Mouse (Mus musculus) T-helper 1 cell (primary cell): ENCODE results near the gene Rnf38.

Source experiments
- in situ Hi-C: fragments of 300-600 bp; cut with MboI, MseI; formaldehyde crosslinking; loops from one replicate; pipeline ENCODE4 v1.15.1; 2025; ENCODE audit warnings: high pct_unique_total_duplicates

The Rnf38 gene

GRCm38 (mm10) chr4:44224141-44224540, 9.4 kb downstream of the Rnf38 start:
- in situ Hi-C loops, result no loop called here

- in situ Hi-C loops, result no loop called here
These were observed 10.1 kb downstream of the Rnf38 start for GRCm38 (mm10) chr4:44223444-44223843.

GRCm38 (mm10) chr4:44216797-44217442, 16.7 kb downstream of the Rnf38 start:
- in situ Hi-C loops, result loop anchor here (5.0 kb wide), 1 partner anchor 75 kb away; no protein-coding TSS in a partner anchor

GRCm38 (mm10) chr4:44199968-44200367, 33.6 kb downstream of the Rnf38 start:
- in situ Hi-C loops, result no loop called here

- in situ Hi-C loops, result no loop called here
These were observed 46.2 kb downstream of the Rnf38 start for GRCm38 (mm10) chr4:44187431-44187830.

- in situ Hi-C loops, result no loop called here
These were observed 49.7 kb downstream of the Rnf38 start for GRCm38 (mm10) chr4:44183862-44184261.

DNA sequence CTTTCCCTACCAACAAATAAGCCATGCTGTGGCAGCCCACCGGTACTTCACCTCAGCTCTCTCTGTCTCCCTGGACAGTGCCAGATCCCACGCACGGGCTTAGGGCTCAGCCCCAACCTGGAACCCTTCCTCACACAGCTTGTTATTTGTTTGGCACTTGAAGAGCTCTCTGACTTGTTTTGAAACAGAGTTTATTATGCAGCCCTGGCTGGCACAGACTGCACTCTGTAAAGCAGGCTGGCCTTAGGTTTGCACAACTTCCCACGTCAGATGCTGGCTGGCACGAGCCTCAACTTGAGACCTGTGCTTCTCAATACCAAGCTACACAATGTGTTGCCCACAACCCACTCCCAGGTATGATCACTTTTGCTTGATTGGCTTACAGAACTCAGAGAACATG, 53.8 kb downstream of the Rnf38 start:
- in situ Hi-C loops, result loop anchor here (10.0 kb wide), 1 partner anchor 105 kb away; no protein-coding TSS in a partner anchor

GRCm38 (mm10) chr4:44173177-44173576, 60.4 kb downstream of the Rnf38 start:
- in situ Hi-C loops, result loop anchor here (10.0 kb wide), 1 partner anchor 112 kb away; no protein-coding TSS in a partner anchor

GRCm38 (mm10) chr4:44172676-44173075, 60.9 kb downstream of the Rnf38 start:
- in situ Hi-C loops, result loop anchor here (10.0 kb wide), 1 partner anchor 112 kb away; no protein-coding TSS in a partner anchor

DNA sequence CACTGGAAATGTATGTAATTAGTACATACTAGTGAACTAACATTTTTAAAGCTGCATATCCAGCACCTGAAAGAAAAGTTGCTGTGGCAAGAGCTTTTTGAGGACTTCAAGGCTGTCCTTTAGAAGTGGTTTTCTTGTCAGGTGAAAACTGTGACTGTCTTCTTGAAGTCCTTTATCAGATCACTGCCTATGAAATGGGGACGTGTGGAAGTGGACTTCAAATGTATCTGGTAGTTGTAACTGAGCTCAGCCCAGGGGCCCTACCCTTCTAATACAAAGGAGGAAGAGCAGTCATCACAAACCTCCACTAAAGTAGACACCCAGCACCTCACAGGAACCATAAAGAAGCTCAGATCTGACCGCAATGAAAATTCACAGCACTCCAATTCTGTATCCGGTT, 63.7 kb downstream of the Rnf38 start:
- in situ Hi-C loops, result loop anchor here (10.0 kb wide), 2 partner anchors 115 to 1165 kb away; partner anchors contain the start of gene Vcp

DNA sequence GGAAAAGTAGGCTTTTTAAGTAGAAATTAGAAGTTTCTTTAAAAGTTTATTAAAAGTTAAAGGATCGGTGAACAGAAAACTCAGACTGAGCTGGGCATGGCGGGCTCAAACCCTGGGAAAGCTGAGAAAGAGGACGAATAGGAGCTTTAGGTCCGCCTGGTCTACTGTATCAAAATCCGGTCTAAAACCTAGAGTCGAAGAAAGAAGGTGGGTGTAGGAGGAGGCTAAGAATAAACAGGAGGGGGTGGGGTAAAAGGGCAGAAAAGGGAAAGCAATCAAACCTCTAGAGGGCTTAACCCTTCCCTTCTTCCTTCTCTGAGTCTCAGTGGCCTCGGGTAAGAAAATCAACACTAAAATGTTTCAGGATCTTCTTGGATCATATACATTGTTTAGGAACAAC, 64.8 kb downstream of the Rnf38 start:
- in situ Hi-C loops, result loop anchor here (10.0 kb wide), 1 partner anchor 1164 kb away; the partner anchor contains the start of gene Vcp

DNA sequence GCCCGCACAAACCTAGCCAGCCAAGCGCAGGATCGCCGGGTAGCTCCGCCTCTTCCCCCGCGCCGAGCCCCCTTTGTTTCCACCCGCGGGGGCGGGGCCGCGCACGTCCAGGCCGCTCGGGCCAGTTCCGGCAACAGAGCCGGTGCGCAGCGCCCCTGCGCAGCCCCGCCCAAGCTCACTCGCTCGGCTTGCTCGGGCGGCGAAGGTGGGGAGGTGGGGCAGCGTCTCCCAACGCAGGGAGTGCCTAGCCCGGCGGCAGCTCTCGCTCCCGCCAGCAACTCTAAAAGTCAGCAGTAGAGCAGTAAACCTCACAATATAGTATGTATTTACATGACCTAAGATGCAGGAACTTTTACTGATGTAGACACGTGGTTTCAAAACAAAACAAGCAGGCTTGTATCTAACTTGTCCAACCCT, 65.3 kb downstream of the Rnf38 start:
- in situ Hi-C loops, result loop anchor here (10.0 kb wide), 1 partner anchor 1163 kb away; the partner anchor contains the start of gene Vcp

GRCm38 (mm10) chr4:44167397-44168121, 66.0 kb downstream of the Rnf38 start:
- in situ Hi-C loops, result loop anchor here (10.0 kb wide), 1 partner anchor 1163 kb away; the partner anchor contains the start of gene Vcp

DNA sequence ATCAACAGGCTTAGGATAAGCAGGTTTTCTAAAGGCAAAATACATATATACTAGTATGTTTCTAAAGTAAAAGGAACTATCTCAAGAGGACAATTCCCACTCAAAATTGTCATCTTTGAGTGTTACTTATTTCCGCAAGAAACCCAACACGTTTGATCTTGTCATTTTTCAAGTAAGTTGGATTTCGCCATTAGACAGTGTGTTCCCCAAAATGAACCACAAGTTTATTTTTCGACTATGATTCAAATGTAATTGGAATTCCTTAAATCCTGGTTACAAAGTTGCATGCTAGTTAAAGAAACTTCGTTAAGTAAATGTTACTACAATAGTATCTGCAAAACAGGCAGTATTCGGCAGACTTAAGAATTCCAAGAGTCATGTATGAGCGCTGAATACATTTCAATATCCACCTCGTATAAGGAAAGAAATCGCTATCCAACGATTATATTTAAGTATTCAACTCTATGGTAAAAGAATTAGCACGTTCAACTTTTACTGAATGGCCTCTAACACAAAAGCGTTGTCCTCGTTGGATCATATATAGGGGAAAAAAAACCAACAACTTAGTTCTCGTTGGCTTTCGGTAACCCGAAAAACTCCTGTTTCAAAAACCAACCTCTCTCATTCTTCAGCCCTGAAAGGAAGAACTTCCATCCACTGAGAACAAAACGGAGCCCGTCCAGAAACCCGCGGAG, 66.7 kb downstream of the Rnf38 start:
- in situ Hi-C loops, result loop anchor here (10.0 kb wide), 1 partner anchor 1162 kb away; the partner anchor contains the start of gene Vcp

- in situ Hi-C loops, result loop anchor here (5.0 to 10.0 kb wide), 2 partner anchors 92 to 1160 kb away; partner anchors contain the start of gene Vcp
These were observed 69.0 kb downstream of the Rnf38 start for GRCm38 (mm10) chr4:44164621-44165020.

- in situ Hi-C loops, result loop anchor here (5.0 to 10.0 kb wide), 2 partner anchors 91 to 1158 kb away; partner anchors contain the start of gene Vcp
These were observed 70.6 kb downstream of the Rnf38 start for GRCm38 (mm10) chr4:44163034-44163433.

DNA sequence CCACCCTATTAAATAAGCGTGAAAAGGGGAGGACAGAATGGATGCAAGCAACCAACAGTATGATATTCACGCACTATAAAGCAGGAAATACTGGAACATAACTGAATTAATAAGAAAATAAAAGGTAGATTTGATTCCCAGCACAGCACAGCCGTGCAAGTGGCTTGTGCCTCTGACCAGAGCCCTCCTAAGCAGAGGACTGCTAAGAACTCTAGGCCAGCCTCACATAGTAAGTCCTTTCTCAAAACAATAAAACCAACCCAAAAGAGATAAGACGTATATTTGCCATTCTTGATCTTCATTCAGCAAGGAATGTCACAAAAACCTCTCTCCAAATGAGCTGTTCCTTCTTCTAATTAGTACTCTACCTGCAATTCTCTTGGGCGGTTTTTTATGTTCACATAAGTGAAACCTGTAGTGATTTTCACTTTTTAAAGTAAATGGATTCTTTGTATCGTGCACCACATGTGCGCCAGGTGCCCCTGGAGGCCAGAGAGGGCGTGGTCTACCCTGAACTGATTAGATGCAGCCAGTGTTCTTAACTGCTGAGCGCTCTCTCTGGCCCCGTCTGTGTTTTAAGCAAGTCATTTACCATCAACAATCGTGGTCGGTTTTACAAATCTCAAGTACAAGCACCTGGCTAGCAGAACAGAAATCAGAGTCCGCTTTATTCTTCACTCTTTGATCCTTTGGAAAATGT, 72.4 kb downstream of the Rnf38 start:
- in situ Hi-C loops, result loop anchor here (5.0 to 10.0 kb wide), 2 partner anchors 89 to 1156 kb away; partner anchors contain the start of gene Vcp

DNA sequence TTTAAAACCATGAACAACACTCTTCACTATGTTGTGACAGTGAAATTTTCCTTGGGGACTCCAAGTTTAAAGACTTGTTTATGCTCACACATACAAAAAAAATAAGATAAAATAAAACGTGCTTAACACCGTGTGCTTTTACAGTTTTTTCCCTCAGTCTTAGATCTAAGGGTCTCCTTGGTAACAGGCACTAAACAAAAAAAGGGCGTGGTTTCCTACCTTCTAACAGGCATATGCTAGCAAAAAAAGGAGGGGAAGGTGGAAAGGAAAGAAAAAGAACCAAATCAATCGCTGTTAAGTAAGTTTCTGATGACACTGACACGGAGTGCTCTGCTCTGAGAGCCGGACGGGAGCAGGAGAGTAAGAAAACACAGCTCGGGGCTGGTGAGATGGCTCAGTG, 73.8 kb downstream of the Rnf38 start:
- in situ Hi-C loops, result loop anchor here (5.0 to 10.0 kb wide), 3 partner anchors 88 to 1215 kb away; partner anchors contain the start of genes Dnajb5 and Vcp

- in situ Hi-C loops, result loop anchor here (10.0 kb wide), 1 partner anchor 1212 kb away; the partner anchor contains the start of gene Dnajb5
These were observed 77.1 kb downstream of the Rnf38 start for GRCm38 (mm10) chr4:44156481-44156880.

GRCm38 (mm10) chr4:44154884-44155283, 78.7 kb downstream of the Rnf38 start:
- in situ Hi-C loops, result loop anchor here (10.0 kb wide), 1 partner anchor 1210 kb away; the partner anchor contains the start of gene Dnajb5

DNA sequence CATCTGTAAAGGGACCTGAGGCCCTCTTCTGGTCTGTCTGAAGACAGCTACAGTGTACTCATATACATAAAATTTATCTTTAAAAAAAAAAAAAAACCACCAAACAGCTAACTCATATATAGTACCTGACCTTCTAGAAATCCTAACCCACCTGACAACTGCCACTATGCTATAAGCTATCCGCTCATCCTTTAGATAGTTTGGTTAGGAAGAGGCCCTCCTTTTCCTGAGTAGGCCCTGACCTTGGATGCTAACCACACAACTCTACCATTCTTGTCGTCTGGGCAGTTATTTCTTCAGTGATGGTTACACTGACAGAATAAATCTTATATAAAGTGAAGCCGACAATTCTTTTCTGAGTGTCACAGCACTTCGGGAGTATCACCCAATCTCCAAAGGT, 80.7 kb downstream of the Rnf38 start:
- in situ Hi-C loops, result loop anchor here (10.0 kb wide), 1 partner anchor 1208 kb away; the partner anchor contains the start of gene Dnajb5
